In genomic region chr1:192136561-192137290, GRCm38 (mm10) we compare ENCODE assay signal across 8 mouse cellular contexts. TPM values are rescaled to one million over a fixed set of nuclear protein-coding genes. Genes with fewer than 3 reads are reported as not detected.
DNase-seq lines count a peak whose midpoint lies in the region; ATAC-seq lines count a peak whose summit lies in the region.

No protein-coding gene starts in this region.

- H3K4me2 ChIP-seq in embryonic facial prominence, embryonic 11.5 days (ENCODE audit: low read depth, low read length): peak overlapping the region; percentile 98
- peak overlapping the region; percentile 98 for H3K4me2 ChIP-seq in midbrain, embryonic 12.5 days (replicated peaks)

- WGBS in embryonic facial prominence, embryonic 11.5 days: 1% methylated on average over 54 of the region's 55 CpGs
- under 1% methylated on average over 55 of the region's 55 CpGs for WGBS in limb, embryonic 10.5 days
- under 1% methylated on average over 50 of the region's 55 CpGs for WGBS in midbrain, embryonic 12.5 days

- peak; percentile 92 for DNase-seq in 3134 (ENCODE audit: extremely low read depth, insufficient read length, low spot score)
- DNase-seq in adrenal gland, postnatal 25 days: peak; percentile 83
- peak; percentile 88 for DNase-seq in embryonic facial prominence, embryonic 11.5 days (ENCODE audit: low spot score)
- peak; percentile 99 for DNase-seq in heart, adult 11 months
- peak; percentile 88 for DNase-seq in kidney, adult 11 months
- DNase-seq in limb, embryonic 10.5 days (ENCODE audit: low spot score): peak; percentile 83
- peak; percentile 83 for DNase-seq in skeletal muscle tissue, adult 2 months (ENCODE audit: low read depth, low spot score)

- H3K27ac ChIP-seq in embryonic facial prominence, embryonic 11.5 days (replicated peaks; ENCODE audit: low read depth, low read length): peak overlapping the region; percentile 90
- H3K27ac ChIP-seq in limb, embryonic 10.5 days: peak overlapping the region; percentile 98
- H3K27ac ChIP-seq in midbrain, embryonic 12.5 days (replicated peaks): peak overlapping the region; percentile 98

- H3K4me1 ChIP-seq in embryonic facial prominence, embryonic 11.5 days (ENCODE audit: control insufficient read depth, insufficient read depth, low read length): no peaks in the 10 kb centered on the region
- H3K4me1 ChIP-seq in limb, embryonic 10.5 days: peaks cover 17% of the 10 kb centered on the region
- H3K4me1 ChIP-seq in midbrain, embryonic 12.5 days: peaks cover 15% of the 10 kb centered on the region

- no peaks in the 10 kb centered on the region; the same call in 1 of the 2 replicates for H3K36me3 ChIP-seq in embryonic facial prominence, embryonic 11.5 days (replicated peaks; ENCODE audit: control insufficient read depth, insufficient read depth, low read depth, low read length)
- H3K36me3 ChIP-seq in limb, embryonic 10.5 days: peaks cover 4% of the 10 kb centered on the region; the same call in 1 of the 2 replicates
- no peaks in the 10 kb centered on the region for H3K36me3 ChIP-seq in midbrain, embryonic 12.5 days

- peak overlapping the region; percentile 89 for H3K9ac ChIP-seq in embryonic facial prominence, embryonic 11.5 days (replicated peaks; ENCODE audit: low read length)
- peak overlapping the region; percentile 94 for H3K9ac ChIP-seq in midbrain, embryonic 12.5 days (replicated peaks)

- peak overlapping the region; percentile 85 for H3K4me3 ChIP-seq in embryonic facial prominence, embryonic 11.5 days (ENCODE audit: low read depth, low read length)
- peak overlapping the region; percentile 93 for H3K4me3 ChIP-seq in limb, embryonic 10.5 days
- H3K4me3 ChIP-seq in midbrain, embryonic 12.5 days: peak overlapping the region; percentile 84

- no peaks in the 10 kb centered on the region for H3K9me3 ChIP-seq in embryonic facial prominence, embryonic 11.5 days (replicated peaks; ENCODE audit: control insufficient read depth, low read length)
- H3K9me3 ChIP-seq in limb, embryonic 10.5 days (replicated peaks): no peaks in the 10 kb centered on the region
- H3K9me3 ChIP-seq in midbrain, embryonic 12.5 days: no peaks in the 10 kb centered on the region

- H3K27me3 ChIP-seq in embryonic facial prominence, embryonic 11.5 days (ENCODE audit: control insufficient read depth, insufficient read depth, low read length): no peaks in the 10 kb centered on the region
- H3K27me3 ChIP-seq in limb, embryonic 10.5 days (ENCODE audit: low read depth, poor library complexity, severe bottlenecking): no peaks in the 10 kb centered on the region
- H3K27me3 ChIP-seq in midbrain, embryonic 12.5 days: no peaks in the 10 kb centered on the region

- ATAC-seq in embryonic facial prominence, embryonic 11.5 days (replicated peaks; ENCODE audit: insufficient number of reproducible peaks, low FRiP score, low TSS enrichment, low read depth): peak; percentile 93
- peak; percentile 83 for ATAC-seq in midbrain, embryonic 12.5 days (ENCODE audit: low FRiP score, low read depth)

RNA-seq across cellular contexts. Expression of gene Rcor3, which starts 1.1 kb away (rescaled TPM):
- 40.6 and 46.7 TPM in 2 replicates for total RNA-seq in adrenal gland, postnatal 25 days (2021)
- 17.3 and 18.7 TPM in 2 replicates for polyA plus RNA-seq in embryonic facial prominence, embryonic 11.5 days (2014; fragmentation: Nextera tagmentation; extraction: Ambion mirVana)
- polyA plus RNA-seq in limb, embryonic 10.5 days (2016; fragmentation: Nextera tagmentation; extraction: Ambion mirVana): 14.3 and 18.8 TPM in 2 replicates
- 21.3 and 26.1 TPM in 2 replicates for polyA plus RNA-seq in midbrain, embryonic 12.5 days (2016; fragmentation: Nextera tagmentation; extraction: Ambion mirVana)

RNA-seq across cellular contexts. Expression of gene Traf5, which starts 44.4 kb away (rescaled TPM):
- total RNA-seq in adrenal gland, postnatal 25 days (2021): 6.1 and 6.6 TPM in 2 replicates
- 7.6 and 7.8 TPM in 2 replicates for polyA plus RNA-seq in embryonic facial prominence, embryonic 11.5 days (2014; fragmentation: Nextera tagmentation; extraction: Ambion mirVana)
- 4.3 and 6.6 TPM in 2 replicates for polyA plus RNA-seq in limb, embryonic 10.5 days (2016; fragmentation: Nextera tagmentation; extraction: Ambion mirVana)
- polyA plus RNA-seq in midbrain, embryonic 12.5 days (2016; fragmentation: Nextera tagmentation; extraction: Ambion mirVana): 4.2 and 4.3 TPM in 2 replicates

RNA-seq across cellular contexts. Expression of gene Kcnh1, which starts 53.8 kb away (rescaled TPM):
- total RNA-seq in adrenal gland, postnatal 25 days (2021): 0.14 and 0.30 TPM in 2 replicates
- 0.38 and 0.39 TPM in 2 replicates for polyA plus RNA-seq in embryonic facial prominence, embryonic 11.5 days (2014; fragmentation: Nextera tagmentation; extraction: Ambion mirVana)
- 0.01 and 0.04 TPM in 2 replicates for polyA plus RNA-seq in limb, embryonic 10.5 days (2016; fragmentation: Nextera tagmentation; extraction: Ambion mirVana)
- 0.94 and 0.98 TPM in 2 replicates for polyA plus RNA-seq in midbrain, embryonic 12.5 days (2016; fragmentation: Nextera tagmentation; extraction: Ambion mirVana)

Comparison
In these comparisons a context has a peak if more than half of its experiments do, and no peak if none do; other contexts are left out.
1. Peak in every context shown above with its lines: DNase-seq, ATAC-seq, H3K4me3 ChIP-seq and H3K27ac ChIP-seq.